Mouse (Mus musculus) kidney, embryonic 14.5 days (tissue): Measurements from ENCODE around the gene Csnk2b. TPM values are rescaled to one million over a fixed set of nuclear protein-coding genes. Genes with fewer than 3 reads are reported as not detected.

Source experiments
- ATAC-seq: fragments of 200-750 bp; cut with Nextera tagmentation; 2 replicates; pipeline ENCODE4 v1.8.0; 2017; ENCODE audit warnings: moderate number of reproducible peaks, mild to moderate bottlenecking, moderate TSS enrichment, moderate library complexity; ENCODE audit not compliant: low FRiP score, low TSS enrichment
- H3K27ac ChIP-seq: fragments of 300-500 bp; sonication (generic); 2 replicates; pipeline ENCODE4 v1.5.1; 2014; ENCODE audit warnings: low read depth, mild to moderate bottlenecking, low read length, moderate library complexity, mixed read lengths
- H3K27me3 ChIP-seq: fragments of 300-500 bp; sonication (generic); 2 replicates; pipeline ENCODE4 v1.6.1; 2014; ENCODE audit warnings: mild to moderate bottlenecking, low read length; ENCODE audit not compliant: control insufficient read depth, insufficient read depth
- H3K36me3 ChIP-seq: fragments of 300-500 bp; sonication (generic); 2 replicates; pipeline ENCODE4 v1.6.1; 2014; ENCODE audit warnings: low read length, mixed read lengths; ENCODE audit not compliant: control insufficient read depth, insufficient read depth
- H3K4me1 ChIP-seq: fragments of 300-500 bp; sonication (generic); 2 replicates; pipeline ENCODE4 v1.6.1; 2014; ENCODE audit warnings: low read length, mixed read lengths; ENCODE audit not compliant: control insufficient read depth, insufficient read depth
- H3K4me2 ChIP-seq: fragments of 300-500 bp; sonication (generic); replicated peaks from 2 replicates; pipeline ENCODE4 v1.6.1; 2014; ENCODE audit warnings: low read depth, mild to moderate bottlenecking, low read length
- H3K4me3 ChIP-seq: fragments of 300-500 bp; sonication (generic); 2 replicates; pipeline ENCODE4 v1.5.1; 2014; ENCODE audit warnings: mild to moderate bottlenecking, low read length
- H3K9ac ChIP-seq: fragments of 300-500 bp; sonication (generic); 2 replicates; pipeline ENCODE4 v1.6.1; 2014; ENCODE audit warnings: low read depth, mild to moderate bottlenecking, low read length, moderate library complexity
- H3K9me3 ChIP-seq: fragments of 300-500 bp; sonication (generic); 2 replicates; pipeline ENCODE4 v1.6.1; 2016; ENCODE audit warnings: low read length; ENCODE audit not compliant: control insufficient read depth
- WGBS: fragments of 180-500 bp; shearing (Covaris S2); extraction: QIAGEN DNeasy Blood & Tissue Kit; methylation state at CpG from one replicate; pipeline ENCODE4 v1.1.7; 2014; 5-methylcytosine and 5-hydroxymethylcytosine counted together
- polyA plus RNA-seq: library from polyadenylated mRNA; unstranded; fragments of >200 nt; fragmentation: Nextera tagmentation; extraction: Ambion mirVana; gene quantifications from 2 replicates; pipeline ENCODE4 v1.2.1, GENCODE M21; 2014

The Csnk2b gene
- polyA plus RNA-seq, 1 experiment from 2014 or later = 334 TPM

DNA sequence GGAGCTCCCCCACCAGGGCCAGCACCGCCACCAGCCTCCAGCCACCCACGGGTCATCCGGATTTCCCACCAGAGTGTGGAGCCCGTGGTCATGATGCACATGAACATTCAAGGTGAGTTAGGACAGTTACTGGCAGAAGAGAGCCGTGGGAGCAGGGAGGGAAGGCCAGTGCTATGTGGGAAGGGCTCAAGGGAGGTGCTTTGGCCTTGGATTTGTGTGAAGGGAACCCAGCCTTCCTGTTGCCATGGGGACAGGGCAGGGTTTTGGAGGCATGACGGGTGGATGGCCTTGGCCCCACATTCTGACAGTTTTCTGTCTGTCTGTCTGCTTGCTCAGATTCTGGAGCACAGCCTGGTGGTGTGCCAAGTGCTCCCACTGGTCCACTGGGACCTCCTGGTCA lies 20.1 kb upstream of the Csnk2b start:
- H3K4me3 ChIP-seq = no peak overlapping the region
- no peak overlapping the region for H3K9ac ChIP-seq
- H3K36me3 ChIP-seq = peaks cover 90% of the 10 kb centered on the region
- H3K27ac ChIP-seq = no peak overlapping the region
- 88% methylated on average over 6 of the region's 6 CpGs for WGBS
- H3K4me2 ChIP-seq = no peak overlapping the region
- H3K4me1 ChIP-seq = no peaks in the 10 kb centered on the region
- no peaks in the 10 kb centered on the region for H3K27me3 ChIP-seq
- no peaks in the 10 kb centered on the region for H3K9me3 ChIP-seq
- ATAC-seq = no peak

- WGBS = 84% methylated on average over 16 of the region's 16 CpGs
- no peak for ATAC-seq
- H3K4me1 ChIP-seq = peaks cover 8% of the 10 kb centered on the region; the same call in 1 of the 2 replicates
- no peaks in the 10 kb centered on the region for H3K9me3 ChIP-seq
- peaks cover 75% of the 10 kb centered on the region for H3K36me3 ChIP-seq
- H3K27ac ChIP-seq = no peak overlapping the region
- H3K27me3 ChIP-seq = no peaks in the 10 kb centered on the region
- H3K9ac ChIP-seq = no peak overlapping the region
- H3K4me2 ChIP-seq = no peak overlapping the region
- H3K4me3 ChIP-seq = no peak overlapping the region
Observed at GRCm38 (mm10) chr17:35140490-35140996, 18.7 kb upstream of the Csnk2b start.

GRCm38 (mm10) chr17:35139269-35139668 lies 17.4 kb upstream of the Csnk2b start:
- no peaks in the 10 kb centered on the region for H3K9me3 ChIP-seq
- ATAC-seq = no peak
- no peak overlapping the region for H3K27ac ChIP-seq
- no peaks in the 10 kb centered on the region for H3K27me3 ChIP-seq
- H3K9ac ChIP-seq = no peak overlapping the region
- H3K4me1 ChIP-seq = peaks cover 8% of the 10 kb centered on the region; the same call in 1 of the 2 replicates
- 87% methylated on average over 3 of the region's 3 CpGs for WGBS
- H3K36me3 ChIP-seq = peaks cover 63% of the 10 kb centered on the region
- H3K4me2 ChIP-seq = no peak overlapping the region
- no peak overlapping the region for H3K4me3 ChIP-seq

DNA sequence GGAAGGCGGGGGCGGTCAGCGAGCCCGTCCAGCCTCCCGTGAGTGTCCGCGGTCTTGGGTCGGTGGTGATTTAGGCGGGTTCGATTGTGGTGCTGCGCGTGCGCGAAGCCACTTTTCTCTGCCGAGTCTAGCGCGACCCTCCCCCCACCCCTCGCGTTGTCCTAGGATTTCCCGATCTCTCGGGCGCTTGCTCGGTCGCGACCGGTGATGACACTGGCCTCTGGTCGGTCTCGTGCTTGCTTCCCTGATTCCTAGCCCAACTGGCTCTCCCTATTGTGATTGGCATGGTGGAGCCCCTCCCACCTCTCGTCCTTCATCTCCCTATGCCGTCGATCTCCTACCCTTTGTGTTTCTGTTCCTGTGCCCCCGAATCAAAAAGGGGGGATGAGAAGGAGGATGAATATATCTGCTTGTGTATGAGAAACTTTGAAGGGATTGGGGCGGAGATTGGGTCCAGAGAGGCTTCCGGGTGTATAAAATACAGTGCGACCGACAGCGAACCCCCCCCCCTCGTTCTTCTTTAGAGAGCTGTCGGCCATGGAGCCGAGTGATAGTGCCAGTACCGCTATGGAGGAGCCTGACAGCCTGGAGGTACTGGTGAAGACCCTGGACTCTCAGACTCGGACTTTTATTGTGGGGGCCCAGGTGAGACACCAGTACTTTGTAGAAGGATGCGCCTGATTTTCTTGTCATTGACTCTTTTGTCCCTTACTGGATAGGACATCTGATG lies 13.9 kb upstream of the Csnk2b start:
- Histone ChIP-seq H3K9me3 (no peaks in the 10 kb centered on the region), H3K9ac (peak overlapping the region; percentile 83), H3K36me3 (peaks cover 27% of the 10 kb centered on the region), H3K27ac (peak overlapping the region; percentile 93), H3K27me3 (no peaks in the 10 kb centered on the region), H3K4me3 (peak overlapping the region; percentile 74), H3K4me1 (peaks cover 12% of the 10 kb centered on the region; the same call in 1 of the 2 replicates), H3K4me2 (peak overlapping the region; percentile 69)
- under 1% methylated on average over 43 of the region's 43 CpGs for WGBS
- ATAC-seq = peak; percentile 47

DNA sequence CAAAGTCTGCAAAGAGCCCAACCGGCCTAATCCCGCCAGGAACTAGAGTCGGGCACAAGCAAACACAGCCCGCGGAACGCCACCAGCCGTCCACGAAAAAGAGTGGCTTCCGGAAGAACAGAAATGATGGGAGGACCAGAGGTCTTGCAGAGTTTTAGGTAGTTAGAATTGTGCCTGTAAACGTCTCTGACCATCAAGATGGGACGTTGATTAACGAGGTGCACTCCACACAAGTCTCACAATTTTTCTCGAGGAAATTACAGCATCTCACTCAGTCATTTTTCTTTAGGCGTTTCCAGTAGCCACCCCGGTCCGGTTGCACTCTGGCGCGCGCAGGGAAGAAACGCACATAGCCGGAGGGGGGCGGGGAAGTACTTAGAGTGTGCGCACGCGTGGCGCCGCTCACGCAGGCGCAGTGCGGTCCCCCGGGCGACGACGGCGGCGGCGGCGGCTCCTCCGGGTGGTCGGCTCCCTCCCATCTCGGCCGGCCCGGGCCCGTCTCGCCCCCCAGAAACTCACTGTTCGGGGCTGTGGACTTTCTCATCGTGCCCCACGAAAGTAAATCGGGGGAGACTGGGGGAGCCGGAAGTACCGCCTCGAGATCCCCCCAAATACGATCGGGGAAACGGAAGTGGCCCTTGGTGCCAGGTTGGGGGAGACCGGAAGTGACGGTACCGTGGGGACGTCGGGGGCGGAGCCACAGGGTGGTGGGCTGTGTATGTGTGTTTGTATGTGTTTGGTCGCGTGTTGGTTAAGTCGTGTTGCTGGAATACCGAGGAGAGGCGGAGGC lies 13.1 kb upstream of the Csnk2b start, which contains the start of gene Bag6:
Bag6 (plus strand) TSS at position 378 of the 790 bp plus-strand sequence.
- Histone ChIP-seq H3K9me3 (no peaks in the 10 kb centered on the region), H3K4me2 (peak within 1 kb of the TSS; percentile 69), H3K4me3 (peak within 1 kb of the TSS; percentile 74), H3K27ac (peak within 1 kb of the TSS; percentile 93), H3K27me3 (no peaks in the 10 kb centered on the region), H3K4me1 (peaks cover 12% of the 10 kb centered on the region; the same call in 1 of the 2 replicates), H3K9ac (peak within 1 kb of the TSS; percentile 83), H3K36me3 (peaks cover 23% of the 10 kb centered on the region)
- under 1% methylated on average over 66 of the region's 66 CpGs for WGBS
- ATAC-seq = peak; percentile 92

- H3K4me1 ChIP-seq = peaks cover 14% of the 10 kb centered on the region; the same call in 1 of the 2 replicates
- H3K9ac ChIP-seq = no peak overlapping the region
- H3K9me3 ChIP-seq = no peaks in the 10 kb centered on the region
- no peak overlapping the region for H3K4me2 ChIP-seq
- no peak overlapping the region for H3K4me3 ChIP-seq
- WGBS = 95% methylated on average over 7 of the region's 7 CpGs
- H3K27me3 ChIP-seq = no peaks in the 10 kb centered on the region
- no peak overlapping the region for H3K27ac ChIP-seq
- H3K36me3 ChIP-seq = peaks cover 9% of the 10 kb centered on the region
- ATAC-seq = no peak
Observed at GRCm38 (mm10) chr17:35133517-35133916, 11.7 kb upstream of the Csnk2b start.

GRCm38 (mm10) chr17:35132174-35132560 lies 10.3 kb upstream of the Csnk2b start:
- ATAC-seq = no peak
- 46% methylated on average over 3 of the region's 3 CpGs for WGBS
- H3K27me3 ChIP-seq = no peaks in the 10 kb centered on the region

DNA sequence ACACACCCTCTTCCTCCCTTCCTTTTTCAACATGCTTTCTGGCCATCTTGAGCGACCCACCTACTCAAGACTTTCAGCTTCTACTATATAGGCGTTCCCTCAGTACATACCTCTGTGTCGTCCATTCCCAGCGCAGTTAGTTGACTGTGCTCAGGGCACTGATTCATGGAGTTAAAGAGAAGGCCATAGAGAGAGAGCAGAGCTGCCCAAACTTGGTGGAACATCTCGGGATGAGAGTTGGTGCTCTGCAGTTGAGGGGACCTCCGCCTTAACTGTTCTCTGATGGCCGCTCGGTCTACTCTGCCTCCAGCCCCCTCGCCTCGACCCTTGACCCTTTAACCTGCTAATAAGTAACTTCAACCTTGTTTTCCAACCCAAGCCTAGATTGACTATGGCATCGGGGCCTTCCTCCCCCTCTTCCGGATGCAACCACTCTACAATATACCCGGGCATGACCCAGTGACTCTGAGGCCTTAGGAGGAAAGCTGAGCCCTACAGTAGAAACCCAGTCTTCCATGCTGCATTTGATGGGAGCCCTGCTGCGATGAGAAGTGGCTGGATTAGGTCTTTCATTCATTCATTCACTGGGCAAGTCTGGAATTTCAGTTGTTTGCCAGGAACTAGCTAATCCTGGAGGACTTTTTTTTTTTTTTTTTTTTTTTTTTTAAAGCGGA lies 9.8 kb upstream of the Csnk2b start, which contains the start of gene Apom:
Apom (minus strand) TSS at position 551 of the 674 bp plus-strand sequence.
- Histone ChIP-seq H3K9me3 (no peaks in the 10 kb centered on the region), H3K4me2 (no peak within 1 kb of the TSS), H3K4me3 (no peak within 1 kb of the TSS), H3K9ac (no peak within 1 kb of the TSS), H3K4me1 (peaks cover 25% of the 10 kb centered on the region; the same call in 1 of the 2 replicates), H3K36me3 (peaks cover 8% of the 10 kb centered on the region; the same call in 1 of the 2 replicates), H3K27ac (peak within 1 kb of the TSS; percentile 51; the same call in 1 of the 2 replicates), H3K27me3 (no peaks in the 10 kb centered on the region)
- WGBS = 61% methylated on average over 15 of the region's 15 CpGs
- no peak for ATAC-seq

More at GRCm38 (mm10) chr17:35132174-35132560, 10.3 kb upstream of the Csnk2b start:
- Histone ChIP-seq H3K4me1 (peaks cover 22% of the 10 kb centered on the region; the same call in 1 of the 2 replicates), H3K4me2 (no peak overlapping the region), H3K9me3 (no peaks in the 10 kb centered on the region), H3K9ac (no peak overlapping the region), H3K27ac (peak overlapping the region; percentile 24; the same call in 1 of the 2 replicates), H3K4me3 (no peak overlapping the region), H3K36me3 (peaks cover 8% of the 10 kb centered on the region; the same call in 1 of the 2 replicates)
